Mouse (Mus musculus) CH12.LX (cell line): ENCODE data around the gene Sgsm1. TPM values are rescaled to one million over a fixed set of nuclear protein-coding genes. Genes with fewer than 3 reads are reported as not detected.

Experiments used
- DNase-seq: peaks from one replicate; pipeline ENCODE4 v3.0.0-alpha.2; 2013; ENCODE audit errors: extremely low read depth
- H3K27ac ChIP-seq: 2 replicates; pipeline ENCODE4 v1.5.1; 2012; ENCODE audit warnings: low read depth, mild to moderate bottlenecking, control low read depth, moderate library complexity; ENCODE audit not compliant: insufficient read depth
- H3K27me3 ChIP-seq: replicated peaks from 2 replicates; pipeline ENCODE3; 2012; ENCODE audit warnings: inconsistent platforms
- H3K36me3 ChIP-seq, 2 experiments: replicated peaks in 1 of 2; 2 replicates each; pipeline versions ENCODE3 to v1.6.1; 2012; ENCODE audit warnings: inconsistent platforms in 1 of 2, low read length in 1 of 2, mild to moderate bottlenecking in 1 of 2, mixed read lengths in 1 of 2, moderate library complexity in 1 of 2; ENCODE audit not compliant: control insufficient read depth in 1 of 2, insufficient read depth in 1 of 2
- H3K4me1 ChIP-seq, 2 experiments: 2 replicates each; pipeline ENCODE4 v1.6.1; 2012; ENCODE audit warnings: inconsistent platforms in 1 of 2, moderate library complexity in 1 of 2; ENCODE audit not compliant: insufficient read depth in 2 of 2, control insufficient read depth in 1 of 2
- H3K4me2 ChIP-seq: 2 replicates; pipeline ENCODE4 v1.6.1; 2012; ENCODE audit warnings: low read depth, mild to moderate bottlenecking, control low read depth; ENCODE audit not compliant: poor library complexity, insufficient read depth, severe bottlenecking
- H3K4me3 ChIP-seq, 3 experiments: fragments of 150-350 bp in 1 of 3; sonication (generic) in 1 of 3; replicated peaks in 1 of 3; 2 replicates each; pipeline versions ENCODE3 to v1.5.1; 2011 to 2012; ENCODE audit warnings: low read depth in 2 of 3, low read length in 2 of 3, mild to moderate bottlenecking in 2 of 3, moderate library complexity in 2 of 3, control low read depth in 1 of 3, improper control_type of control experiment in 1 of 3, inconsistent platforms in 1 of 3, mixed read lengths in 1 of 3; ENCODE audit not compliant: poor library complexity in 1 of 3
- H3K79me2 ChIP-seq: replicated peaks from 2 replicates; pipeline ENCODE4 v1.6.1; 2012; ENCODE audit warnings: mild to moderate bottlenecking, moderate library complexity; ENCODE audit not compliant: control insufficient read depth, poor library complexity, insufficient read depth, severe bottlenecking; ENCODE audit errors: extremely low read depth
- H3K9ac ChIP-seq: 2 replicates; pipeline ENCODE4 v1.6.1; 2012; ENCODE audit warnings: low read depth, mild to moderate bottlenecking, control low read depth, moderate library complexity; ENCODE audit not compliant: insufficient read depth
- H3K9me3 ChIP-seq: replicated peaks from 2 replicates; pipeline ENCODE3; 2012; ENCODE audit warnings: low read length, inconsistent platforms, mixed read lengths
- BHLHE40 ChIP-seq: IDR thresholded peaks from 2 replicates; pipeline ENCODE4 v1.6.1; 2011; ENCODE audit warnings: mild to moderate bottlenecking, low read depth, low read length, improper control_type of control experiment
- CHD2 ChIP-seq: IDR thresholded peaks from 2 replicates; pipeline ENCODE4 v1.6.1; 2011; ENCODE audit warnings: low read length, improper control_type of control experiment
- ELF1 ChIP-seq: IDR thresholded peaks from 2 replicates; pipeline ENCODE4 v1.6.1; 2014; ENCODE audit warnings: low read depth, mild to moderate bottlenecking, inconsistent platforms, low read length, improper control_type of control experiment
- EP300 ChIP-seq: IDR thresholded peaks from 2 replicates; pipeline ENCODE4 v1.6.1; 2011; ENCODE audit warnings: low read length, improper control_type of control experiment
- ETS1 ChIP-seq: conservative IDR thresholded peaks from 2 replicates; pipeline ENCODE4 v1.6.1; 2012; ENCODE audit warnings: low read depth, mild to moderate bottlenecking, inconsistent platforms, low read length, improper control_type of control experiment, moderate library complexity
- GABPA ChIP-seq: IDR thresholded peaks from 2 replicates; pipeline ENCODE4 v1.6.1; 2012; ENCODE audit warnings: low read depth, low read length, improper control_type of control experiment, inconsistent platforms; ENCODE audit not compliant: insufficient replicate concordance
- JUN ChIP-seq: IDR thresholded peaks from 2 replicates; pipeline ENCODE4 v1.6.1; 2011; ENCODE audit warnings: low read depth, mild to moderate bottlenecking, low read length, improper control_type of control experiment, moderate library complexity; ENCODE audit not compliant: insufficient read depth
- JUND ChIP-seq: conservative IDR thresholded peaks from 2 replicates; pipeline ENCODE4 v1.6.1; 2011; ENCODE audit warnings: low read depth, low read length, improper control_type of control experiment
- MAFK ChIP-seq: IDR thresholded peaks from 2 replicates; pipeline ENCODE4 v1.6.1; 2011; ENCODE audit warnings: low read length, improper control_type of control experiment; ENCODE audit not compliant: insufficient replicate concordance
- MAX ChIP-seq: IDR thresholded peaks from 2 replicates; pipeline ENCODE4 v1.6.1; 2011; ENCODE audit warnings: low read length, improper control_type of control experiment
- MAZ ChIP-seq: IDR thresholded peaks from 2 replicates; pipeline ENCODE4 v1.6.1; 2012; ENCODE audit warnings: low read depth, mild to moderate bottlenecking, inconsistent platforms, low read length, improper control_type of control experiment, moderate library complexity
- MEF2A ChIP-seq: IDR thresholded peaks from 2 replicates; pipeline ENCODE4 v1.6.1; 2014; ENCODE audit warnings: low read depth, mild to moderate bottlenecking, inconsistent platforms, low read length, improper control_type of control experiment, borderline replicate concordance
- NELFE ChIP-seq: IDR thresholded peaks from 2 replicates; pipeline ENCODE4 v1.6.1; 2011; ENCODE audit warnings: low read depth, low read length, improper control_type of control experiment
- POLR2AphosphoS2 ChIP-seq: IDR thresholded peaks from 2 replicates; pipeline ENCODE4 v1.6.1; 2011; ENCODE audit warnings: low read depth, low read length, improper control_type of control experiment
- RAD21 ChIP-seq: IDR thresholded peaks from 2 replicates; pipeline ENCODE4 v1.6.1; 2011; ENCODE audit warnings: low read depth, mild to moderate bottlenecking, low read length, improper control_type of control experiment, moderate library complexity
- TBP ChIP-seq: conservative IDR thresholded peaks from 2 replicates; pipeline ENCODE4 v1.6.1; 2011; ENCODE audit warnings: low read depth, low read length, improper control_type of control experiment
- TCF12 ChIP-seq: IDR thresholded peaks from 2 replicates; pipeline ENCODE4 v1.6.1; 2014; ENCODE audit warnings: low read depth, mild to moderate bottlenecking, inconsistent platforms, low read length, improper control_type of control experiment
- UBTF ChIP-seq: IDR thresholded peaks from 2 replicates; pipeline ENCODE4 v1.6.1; 2012; ENCODE audit warnings: low read depth, mild to moderate bottlenecking, inconsistent platforms, low read length, improper control_type of control experiment, moderate library complexity
- USF2 ChIP-seq: conservative IDR thresholded peaks from 2 replicates; pipeline ENCODE4 v1.6.1; 2011; ENCODE audit warnings: low read depth, low read length, improper control_type of control experiment
- ZKSCAN1 ChIP-seq: IDR thresholded peaks from 2 replicates; pipeline ENCODE4 v1.6.1; 2012; ENCODE audit warnings: low read depth, inconsistent platforms, low read length, improper control_type of control experiment, borderline replicate concordance
- dilution Hi-C: fragments of 300-500 bp; cut with MboI; formaldehyde crosslinking; loops from 2 replicates; pipeline ENCODE4 v1.14.3; 2020; ENCODE audit warnings: low sequenced_read_pairs; ENCODE audit not compliant: extremely low pct_unique_long_range_greater_than_20kb, extremely low pct_ligation_motif_present
- in situ Hi-C: fragments of 300-500 bp; cut with MboI; formaldehyde crosslinking; loops from 3 replicates; pipeline ENCODE4 v1.14.3; 2019; ENCODE audit warnings: low sequenced_read_pairs, low pct_ligation_motif_present, low pct_unique_long_range_greater_than_20kb, mixed read lengths
- polyA plus RNA-seq: library from polyadenylated mRNA; unstranded; fragments of >175 nt; gene quantifications from 2 replicates; pipeline ENCODE4 v1.2.1, GENCODE M21; 2012; ENCODE audit warnings: low read depth; ENCODE audit not compliant: insufficient read length
- total RNA-seq, 2 experiments: library from RNA; depleted of rRNA; stranded (reverse); fragments of 300-350 nt in 1 of 2; fragments of >200 nt in 1 of 2; gene quantifications; 2 replicates each; pipeline ENCODE4 v1.2.3; 2012 to 2014

The Sgsm1 gene
- total and polyA plus RNA-seq, 3 experiments = 0.08 TPM; not detected in 2

- H3K27ac ChIP-seq = no peak overlapping the region
- H3K4me2 ChIP-seq = no peak overlapping the region
- in situ Hi-C loops = no loop called here
- no peak for DNase-seq
- no peak overlapping the region for H3K4me3 ChIP-seq
- peaks cover 0 to 7% of the 10 kb centered on the region in 2 experiments; a peak in 2 of 4 replicates for H3K4me1 ChIP-seq
- H3K9ac ChIP-seq = no peak overlapping the region
- TF ChIP-seq NELFE (no peak), MEF2A (no peak), CHD2 (no peak), POLR2AphosphoS2 (no peak), GABPA (no peak), USF2 (no peak), RAD21 (no peak), BHLHE40 (no peak), TCF12 (no peak), JUN (no peak), MAX (no peak), EP300 (no peak), JUND (no peak)
- TF ChIP-seq, all 38 proteins: peak for 0
- Histone ChIP-seq H3K36me3 (no peaks in the 10 kb centered on the region), H3K79me2 (no peaks in the 10 kb centered on the region), H3K27me3 (peaks cover 19% of the 10 kb centered on the region), H3K9me3 (peaks cover 3% of the 10 kb centered on the region)
- dilution Hi-C loops = no loop called here
Measured at GRCm38 (mm10) chr5:113280138-113280856, 30.3 kb downstream of the Sgsm1 start.

- no peak overlapping the region for H3K4me3 ChIP-seq
- H3K9ac ChIP-seq = no peak overlapping the region
Measured at GRCm38 (mm10) chr5:113275839-113276238, 34.7 kb downstream of the Sgsm1 start.

More at GRCm38 (mm10) chr5:113275839-113276238, 34.7 kb downstream of the Sgsm1 start:
- DNase-seq = no peak
- Histone ChIP-seq H3K9me3 (no peaks in the 10 kb centered on the region), H3K36me3 (no peaks in the 10 kb centered on the region), H3K27me3 (peaks cover 17% of the 10 kb centered on the region), H3K4me2 (no peak overlapping the region), H3K27ac (no peak overlapping the region), H3K4me1 (no peaks in the 10 kb centered on the region), H3K79me2 (no peaks in the 10 kb centered on the region)
- in situ Hi-C loops = no loop called here
- dilution Hi-C loops = no loop called here
- no peak for TF ChIP-seq MAZ
- no peak for TF ChIP-seq ZKSCAN1
- TF ChIP-seq UBTF = no peak
- TF ChIP-seq ELF1 = no peak
- TF ChIP-seq TBP = no peak
- no peak for TF ChIP-seq TCF12
- TF ChIP-seq RAD21 = no peak
- no peak for TF ChIP-seq EP300
- TF ChIP-seq ETS1 = no peak
- TF ChIP-seq MAFK = no peak
